Mouse (Mus musculus) hindbrain, embryonic 15.5 days (tissue): ENCODE measurements at regions not wholly inside any gene's neighbourhood (a gene's known extent, or its start where the extent isn't known, plus 50 kb on each side); places are given as distances from the start of the nearest gene placed in this dataset.

Experiments
- ATAC-seq: fragments of 200-750 bp; cut with Nextera tagmentation; 2 replicates; pipeline ENCODE4 v1.8.0; 2017; ENCODE audit warnings: low read depth, moderate number of reproducible peaks, moderate TSS enrichment; ENCODE audit not compliant: low FRiP score
- H3K27ac ChIP-seq: fragments of 300-500 bp; sonication (generic); replicated peaks from 2 replicates; pipeline ENCODE4 v1.5.1; 2015; ENCODE audit warnings: mild to moderate bottlenecking, inconsistent platforms
- H3K27me3 ChIP-seq: fragments of 300-500 bp; sonication (generic); 2 replicates; pipeline ENCODE4 v1.6.1; 2015; ENCODE audit warnings: control low read depth, inconsistent platforms
- H3K36me3 ChIP-seq: fragments of 300-500 bp; sonication (generic); 2 replicates; pipeline ENCODE4 v1.6.1; 2015; ENCODE audit warnings: control low read depth, inconsistent platforms
- H3K4me1 ChIP-seq: fragments of 300-500 bp; sonication (generic); replicated peaks from 2 replicates; pipeline ENCODE4 v1.6.1; 2015; ENCODE audit warnings: control low read depth, inconsistent platforms
- H3K4me2 ChIP-seq: fragments of 300-500 bp; sonication (generic); 2 replicates; pipeline ENCODE4 v1.6.1; 2015; ENCODE audit warnings: moderate library complexity, mild to moderate bottlenecking, inconsistent platforms
- H3K4me3 ChIP-seq: fragments of 300-500 bp; sonication (generic); 2 replicates; pipeline ENCODE4 v1.5.1; 2015; ENCODE audit warnings: mild to moderate bottlenecking, inconsistent platforms
- H3K9ac ChIP-seq: fragments of 300-500 bp; sonication (generic); 2 replicates; pipeline ENCODE4 v1.6.1; 2015; ENCODE audit warnings: inconsistent platforms
- H3K9me3 ChIP-seq: fragments of 300-500 bp; sonication (generic); 2 replicates; pipeline ENCODE4 v1.6.1; 2016; ENCODE audit warnings: control low read depth, inconsistent platforms
- WGBS: fragments of 180-500 bp; shearing (Covaris S2); methylation state at CpG from one replicate; pipeline ENCODE4 v1.1.7; 2015; 5-methylcytosine and 5-hydroxymethylcytosine counted together

DNA sequence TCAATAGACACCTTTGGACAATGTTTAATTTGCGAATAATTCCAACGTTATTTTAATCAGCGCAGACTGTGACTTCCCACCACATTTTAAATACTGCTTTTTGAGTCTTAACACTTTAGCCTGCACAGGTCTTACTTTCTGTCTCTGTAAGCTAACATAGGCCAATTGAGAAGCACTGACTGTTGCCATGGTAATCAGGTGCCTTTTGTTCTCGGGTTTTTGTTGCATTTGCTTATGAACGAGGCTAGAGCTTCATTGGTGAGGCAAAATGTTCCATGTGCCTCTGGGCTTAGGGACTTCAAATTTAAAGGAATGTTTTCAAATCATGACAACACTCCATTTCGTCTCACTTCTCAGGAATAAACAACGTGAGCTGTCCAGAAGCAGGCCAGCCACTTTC is 269.7 kb downstream of the Pdcd6ip start:
- peak overlapping the region; percentile 37; the same call in 1 of the 2 replicates for H3K27ac ChIP-seq
- 63% methylated on average over 7 of the region's 7 CpGs for WGBS
- no peak for ATAC-seq
- no peak overlapping the region for H3K4me2 ChIP-seq
- no peaks in the 10 kb centered on the region for H3K36me3 ChIP-seq
- peaks cover 10% of the 10 kb centered on the region for H3K4me1 ChIP-seq
- H3K9me3 ChIP-seq, result no peaks in the 10 kb centered on the region
- H3K9ac ChIP-seq, result no peak overlapping the region
- no peak overlapping the region for H3K4me3 ChIP-seq
- peaks cover 2% of the 10 kb centered on the region; the same call in 1 of the 2 replicates for H3K27me3 ChIP-seq

- no peak overlapping the region for H3K4me2 ChIP-seq
- no peak overlapping the region for H3K9ac ChIP-seq
- H3K9me3 ChIP-seq, result no peaks in the 10 kb centered on the region
- no peak overlapping the region for H3K27ac ChIP-seq
- H3K36me3 ChIP-seq, result no peaks in the 10 kb centered on the region
- H3K27me3 ChIP-seq, result no peaks in the 10 kb centered on the region
- no peak overlapping the region for H3K4me3 ChIP-seq
- no peak for ATAC-seq
- 0 out of 2 replicates have a peak, but pooled peaks cover 7% of the 10 kb centered on the region for H3K4me1 ChIP-seq
Observed at GRCm38 (mm10) chr9:113435921-113436320, 272.1 kb downstream of the Pdcd6ip start.

DNA sequence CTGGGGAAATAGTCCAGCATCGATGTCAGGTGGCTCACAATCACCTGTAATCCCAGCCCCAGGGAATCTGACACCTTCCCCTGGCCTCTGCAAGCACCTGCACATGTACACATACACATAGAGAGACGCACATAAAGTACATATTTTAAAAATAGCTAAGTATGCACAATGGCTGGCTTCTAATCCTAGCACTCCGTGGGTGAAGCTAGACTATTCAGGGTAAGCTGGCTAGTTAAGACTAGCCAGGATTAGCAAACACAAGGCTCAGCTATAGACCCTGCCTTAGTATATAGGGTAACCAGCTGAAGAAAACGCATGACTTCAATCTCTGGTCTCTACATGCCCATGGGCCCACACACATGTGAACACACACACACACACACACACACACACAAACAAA is 274.6 kb downstream of the Pdcd6ip start:
- Histone ChIP-seq H3K36me3 (no peaks in the 10 kb centered on the region), H3K9ac (no peak overlapping the region), H3K4me1 (0 out of 2 replicates have a peak, but pooled peaks cover 2% of the 10 kb centered on the region), H3K9me3 (no peaks in the 10 kb centered on the region), H3K27me3 (no peaks in the 10 kb centered on the region), H3K27ac (no peak overlapping the region), H3K4me3 (no peak overlapping the region), H3K4me2 (no peak overlapping the region)
- 91% methylated on average over 4 of the region's 4 CpGs for WGBS
- ATAC-seq, result no peak

- H3K4me1 ChIP-seq, result no peaks in the 10 kb centered on the region
- H3K4me2 ChIP-seq, result no peak overlapping the region
- 78% methylated on average over 9 of the region's 9 CpGs for WGBS
- no peak for ATAC-seq
- no peaks in the 10 kb centered on the region for H3K36me3 ChIP-seq
- no peaks in the 10 kb centered on the region for H3K27me3 ChIP-seq
- H3K9ac ChIP-seq, result no peak overlapping the region
- H3K9me3 ChIP-seq, result no peaks in the 10 kb centered on the region
- H3K27ac ChIP-seq, result no peak overlapping the region
- H3K4me3 ChIP-seq, result no peak overlapping the region
Observed at GRCm38 (mm10) chr9:113432601-113433179, 275.4 kb downstream of the Pdcd6ip start.

GRCm38 (mm10) chr9:113430411-113430810 is 277.6 kb downstream of the Pdcd6ip start:
- Histone ChIP-seq H3K4me3 (no peak overlapping the region), H3K9me3 (no peaks in the 10 kb centered on the region), H3K4me1 (no peaks in the 10 kb centered on the region), H3K27me3 (no peaks in the 10 kb centered on the region), H3K4me2 (no peak overlapping the region), H3K9ac (no peak overlapping the region), H3K27ac (no peak overlapping the region), H3K36me3 (no peaks in the 10 kb centered on the region)
- WGBS, result 89% methylated on average over 4 of the region's 4 CpGs
- ATAC-seq, result no peak

DNA sequence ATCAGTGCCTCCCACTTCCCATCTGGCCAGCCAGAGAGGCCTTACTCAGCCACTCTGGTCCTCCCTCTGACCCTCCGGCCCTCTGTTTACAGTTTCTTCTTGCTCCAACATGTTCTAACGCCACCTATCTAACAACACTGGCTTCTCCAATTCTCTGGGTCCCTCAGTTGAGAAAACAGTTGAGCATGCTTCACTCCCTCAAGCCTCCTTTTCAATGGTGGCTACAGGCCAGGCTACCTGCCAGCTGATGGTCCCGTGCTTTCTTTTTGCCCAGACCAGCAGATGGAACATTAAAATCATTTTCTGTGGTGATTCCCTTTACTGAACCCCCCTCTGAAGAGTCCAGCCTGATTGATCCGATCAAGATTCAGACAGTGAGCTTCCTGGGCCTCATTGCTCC is 280.8 kb downstream of the Pdcd6ip start:
- 90% methylated on average over 4 of the region's 4 CpGs for WGBS
- H3K4me1 ChIP-seq, result no peaks in the 10 kb centered on the region
- H3K9ac ChIP-seq, result no peak overlapping the region
- H3K27me3 ChIP-seq, result no peaks in the 10 kb centered on the region
- H3K4me3 ChIP-seq, result no peak overlapping the region
- no peak for ATAC-seq
- H3K9me3 ChIP-seq, result no peaks in the 10 kb centered on the region
- H3K36me3 ChIP-seq, result no peaks in the 10 kb centered on the region
- no peak overlapping the region for H3K4me2 ChIP-seq
- H3K27ac ChIP-seq, result no peak overlapping the region

DNA sequence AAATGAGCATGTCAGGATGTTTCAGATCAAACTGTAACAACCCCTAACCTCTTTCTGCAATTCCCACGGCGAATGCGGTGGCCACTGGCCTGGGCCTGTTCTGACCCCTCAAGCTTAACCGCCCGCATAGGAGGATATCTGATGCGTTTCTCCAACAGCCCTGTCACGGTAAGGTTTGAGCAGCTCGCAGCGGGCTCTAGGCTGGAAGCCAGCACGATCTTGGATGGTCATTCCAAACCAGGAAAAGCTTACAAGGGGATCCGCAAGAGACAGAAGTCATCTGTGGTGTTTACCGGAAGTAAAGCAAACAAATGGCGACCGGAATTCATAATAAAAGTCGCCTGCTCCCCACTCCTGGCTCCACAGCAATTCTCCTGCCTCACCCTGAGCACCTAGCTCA is 281.7 kb downstream of the Pdcd6ip start:
- H3K9me3 ChIP-seq, result no peaks in the 10 kb centered on the region
- H3K36me3 ChIP-seq, result no peaks in the 10 kb centered on the region
- no peaks in the 10 kb centered on the region for H3K4me1 ChIP-seq
- no peak overlapping the region for H3K4me2 ChIP-seq
- no peaks in the 10 kb centered on the region for H3K27me3 ChIP-seq
- 96% methylated on average over 15 of the region's 15 CpGs for WGBS
- no peak overlapping the region for H3K27ac ChIP-seq
- no peak overlapping the region for H3K9ac ChIP-seq
- H3K4me3 ChIP-seq, result no peak overlapping the region
- ATAC-seq, result no peak

GRCm38 (mm10) chr9:113421645-113422044 is 286.4 kb downstream of the Pdcd6ip start:
- H3K4me3 ChIP-seq, result no peak overlapping the region
- H3K27ac ChIP-seq, result no peak overlapping the region
- no peak for ATAC-seq
- no peaks in the 10 kb centered on the region for H3K4me1 ChIP-seq
- no peaks in the 10 kb centered on the region for H3K36me3 ChIP-seq
- H3K27me3 ChIP-seq, result no peaks in the 10 kb centered on the region
- no peak overlapping the region for H3K9ac ChIP-seq
- no peaks in the 10 kb centered on the region for H3K9me3 ChIP-seq
- H3K4me2 ChIP-seq, result no peak overlapping the region

- no peaks in the 10 kb centered on the region for H3K27me3 ChIP-seq
- H3K27ac ChIP-seq, result no peak overlapping the region
- no peak overlapping the region for H3K9ac ChIP-seq
- 95% methylated on average over 7 of the region's 7 CpGs for WGBS
- H3K36me3 ChIP-seq, result no peaks in the 10 kb centered on the region
- H3K4me3 ChIP-seq, result no peak overlapping the region
- H3K4me2 ChIP-seq, result no peak overlapping the region
- H3K9me3 ChIP-seq, result no peaks in the 10 kb centered on the region
- H3K4me1 ChIP-seq, result no peaks in the 10 kb centered on the region
- ATAC-seq, result no peak
Observed at GRCm38 (mm10) chr9:113421121-113421520, 286.9 kb downstream of the Pdcd6ip start.

DNA sequence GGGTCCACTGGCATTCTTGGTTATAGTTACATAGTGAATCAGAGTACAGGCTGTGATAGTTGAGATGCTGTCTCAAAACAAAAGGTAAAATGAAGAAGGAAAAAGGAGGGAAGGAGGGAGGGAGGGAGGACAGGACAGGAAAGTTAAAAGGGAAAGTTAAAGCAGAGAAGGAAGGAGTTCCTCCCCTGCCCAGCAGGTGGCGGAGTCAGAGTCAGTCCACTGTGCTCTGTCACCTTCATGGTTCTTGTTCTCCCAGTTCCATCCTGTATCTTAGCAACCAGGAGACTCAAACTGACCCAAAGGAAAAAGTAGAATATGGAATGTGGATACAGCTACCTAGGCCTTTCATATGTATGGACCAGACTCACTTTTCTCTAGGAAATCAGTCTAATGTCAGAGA is 288.3 kb downstream of the Pdcd6ip start:
- no peaks in the 10 kb centered on the region for H3K36me3 ChIP-seq
- 88% methylated on average over 1 of the region's 1 CpGs for WGBS
- H3K9ac ChIP-seq, result no peak overlapping the region
- H3K27ac ChIP-seq, result no peak overlapping the region
- no peak overlapping the region for H3K4me3 ChIP-seq
- no peaks in the 10 kb centered on the region for H3K9me3 ChIP-seq
- no peaks in the 10 kb centered on the region for H3K27me3 ChIP-seq
- 0 out of 2 replicates have a peak, but pooled peaks cover 6% of the 10 kb centered on the region for H3K4me1 ChIP-seq
- no peak for ATAC-seq
- no peak overlapping the region for H3K4me2 ChIP-seq

GRCm38 (mm10) chr9:113417106-113417505 is 291.0 kb downstream of the Pdcd6ip start:
- Histone ChIP-seq H3K27ac (no peak overlapping the region), H3K9ac (no peak overlapping the region), H3K4me3 (no peak overlapping the region), H3K4me2 (no peak overlapping the region), H3K4me1 (0 out of 2 replicates have a peak, but pooled peaks cover 6% of the 10 kb centered on the region), H3K27me3 (no peaks in the 10 kb centered on the region), H3K36me3 (no peaks in the 10 kb centered on the region), H3K9me3 (no peaks in the 10 kb centered on the region)
- ATAC-seq, result no peak
- 93% methylated on average over 3 of the region's 3 CpGs for WGBS

DNA sequence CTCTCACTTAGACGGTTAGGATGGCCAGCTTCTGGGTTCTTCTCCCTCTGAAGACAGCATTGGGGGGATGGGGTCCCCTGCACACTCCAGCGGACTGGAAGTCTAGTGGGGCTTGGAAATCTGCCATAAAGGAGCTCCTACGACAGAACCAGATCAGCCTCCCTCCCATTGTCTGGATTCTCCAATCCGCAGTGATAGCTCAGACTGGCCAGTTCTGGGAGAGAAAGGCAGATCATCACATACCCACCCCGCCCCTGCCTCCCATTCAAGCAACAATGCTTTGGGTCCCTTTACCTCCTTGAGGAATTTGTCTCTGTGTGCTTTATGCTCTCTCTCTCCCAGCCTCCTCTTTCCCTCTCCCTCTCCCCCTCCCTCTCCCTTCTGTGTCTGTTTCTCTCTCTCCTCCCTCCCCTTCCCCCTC is 292.5 kb downstream of the Pdcd6ip start:
- no peak overlapping the region for H3K27ac ChIP-seq
- H3K9me3 ChIP-seq, result no peaks in the 10 kb centered on the region
- no peaks in the 10 kb centered on the region for H3K27me3 ChIP-seq
- no peaks in the 10 kb centered on the region for H3K36me3 ChIP-seq
- no peak overlapping the region for H3K4me3 ChIP-seq
- no peak for ATAC-seq
- 20% methylated on average over 5 of the region's 5 CpGs for WGBS
- H3K9ac ChIP-seq, result no peak overlapping the region
- 0 out of 2 replicates have a peak, but pooled peaks cover 6% of the 10 kb centered on the region for H3K4me1 ChIP-seq
- H3K4me2 ChIP-seq, result no peak overlapping the region

- Histone ChIP-seq H3K9ac (no peak overlapping the region), H3K4me2 (no peak overlapping the region), H3K4me3 (no peak overlapping the region), H3K36me3 (no peaks in the 10 kb centered on the region), H3K27ac (no peak overlapping the region), H3K4me1 (0 out of 2 replicates have a peak, but pooled peaks cover 6% of the 10 kb centered on the region), H3K27me3 (no peaks in the 10 kb centered on the region), H3K9me3 (no peaks in the 10 kb centered on the region)
- ATAC-seq, result no peak
- WGBS, result 65% methylated on average over 1 of the region's 1 CpGs
Observed at GRCm38 (mm10) chr9:113414690-113415089, 293.4 kb downstream of the Pdcd6ip start.
